Mouse (Mus musculus) kidney, postnatal 10 days (tissue): ENCODE measurements around the gene Ripor2.

Experiments
- DNase-seq: peaks from one replicate; pipeline ENCODE4 v3.0.0; 2021; ENCODE audit warnings: mixed read lengths

The Ripor2 gene

DNA sequence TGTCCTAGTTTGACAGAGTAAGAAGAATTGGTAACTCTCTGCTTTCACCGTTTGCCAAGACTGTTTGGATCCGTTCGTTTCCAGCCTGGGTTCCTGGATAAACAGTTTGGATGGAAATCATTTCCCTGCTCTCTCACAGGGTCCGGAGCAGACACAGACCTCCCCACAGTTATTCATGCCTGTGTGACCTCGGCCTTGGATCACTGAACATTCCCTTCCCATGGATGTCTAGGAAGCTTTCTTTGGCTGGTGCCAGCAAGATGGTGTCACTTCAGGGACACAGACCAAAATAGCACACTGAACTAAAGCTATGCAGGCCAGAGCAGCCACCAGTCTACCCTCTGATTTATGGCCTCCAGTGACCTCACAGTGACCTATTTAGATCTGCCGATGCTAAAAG, 38.5 kb downstream of the Ripor2 start:
- DNase-seq, result peak; percentile 75

DNA sequence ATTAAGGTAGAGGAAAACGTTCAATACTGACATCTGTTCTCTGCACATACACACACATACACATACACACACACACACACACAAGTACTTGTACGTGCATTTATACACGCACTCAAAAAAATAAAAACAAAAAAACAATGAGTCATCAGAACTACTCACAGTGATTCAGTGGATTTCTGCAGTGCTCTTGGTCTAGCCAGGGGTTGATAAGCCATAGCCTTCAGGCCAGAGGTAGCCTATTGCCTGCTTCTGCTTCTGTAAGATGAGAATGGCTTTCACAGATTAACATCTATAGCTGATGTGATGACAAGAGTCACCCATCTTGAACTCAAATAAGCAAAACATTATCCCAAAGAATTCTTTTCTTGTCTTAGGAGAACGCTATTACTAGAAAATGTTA, 41.6 kb downstream of the Ripor2 start:
- DNase-seq, result no peak

DNA sequence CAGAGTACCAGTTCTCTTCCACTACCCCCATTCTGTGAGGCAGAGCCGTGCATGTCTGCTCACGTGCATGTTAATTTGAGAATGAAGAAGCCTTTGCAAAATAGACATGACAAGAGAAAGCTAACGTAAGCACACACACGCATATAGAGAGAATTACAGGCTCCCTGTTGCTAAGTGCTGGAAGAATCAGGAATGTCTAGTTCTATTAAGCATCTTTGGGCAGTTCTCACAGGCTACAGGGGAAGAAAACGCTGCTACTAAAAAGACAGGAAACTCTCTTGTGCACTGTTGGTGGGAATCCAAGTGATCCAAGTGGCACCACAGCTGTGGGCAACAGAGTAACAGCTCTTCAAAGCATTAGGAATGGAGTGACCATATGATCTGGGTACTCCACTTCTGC, 43.1 kb downstream of the Ripor2 start:
- DNase-seq, result no peak

DNA sequence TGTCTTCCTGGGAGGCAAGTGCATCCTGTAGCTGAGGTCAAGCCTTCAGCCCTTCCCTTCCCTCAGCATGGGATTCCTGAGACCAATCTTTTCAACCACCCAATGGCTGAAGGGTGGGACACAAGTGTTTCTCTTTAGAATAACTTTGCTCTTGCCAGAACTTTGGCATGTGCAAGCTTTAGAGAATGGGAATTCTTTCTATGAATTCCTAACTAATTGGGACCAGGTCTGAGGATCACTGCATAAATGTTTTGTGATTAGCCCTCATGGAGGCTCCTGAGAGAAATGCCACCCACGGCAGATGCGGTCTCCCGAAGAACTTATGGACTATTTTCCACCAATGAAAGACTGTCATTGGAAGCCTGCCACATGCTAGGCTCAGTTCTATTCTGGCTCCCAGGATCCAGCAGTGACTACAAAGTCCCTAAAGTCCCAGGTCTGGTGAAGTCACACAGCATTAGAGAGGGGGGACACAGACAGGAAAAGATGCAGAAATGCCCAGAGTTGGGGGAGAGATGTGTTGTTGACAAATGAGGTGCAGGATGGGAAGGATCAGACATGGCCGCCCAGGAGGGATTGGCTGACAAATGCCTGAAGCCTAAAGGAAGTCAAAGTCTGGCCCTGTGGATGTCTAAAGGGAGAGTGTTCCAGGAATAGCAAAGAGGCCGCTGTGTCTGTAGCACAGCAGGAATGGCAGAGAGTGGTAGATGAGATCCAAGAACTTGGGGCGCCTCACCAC, 44.9 kb downstream of the Ripor2 start:
- DNase-seq, result no peak

DNA sequence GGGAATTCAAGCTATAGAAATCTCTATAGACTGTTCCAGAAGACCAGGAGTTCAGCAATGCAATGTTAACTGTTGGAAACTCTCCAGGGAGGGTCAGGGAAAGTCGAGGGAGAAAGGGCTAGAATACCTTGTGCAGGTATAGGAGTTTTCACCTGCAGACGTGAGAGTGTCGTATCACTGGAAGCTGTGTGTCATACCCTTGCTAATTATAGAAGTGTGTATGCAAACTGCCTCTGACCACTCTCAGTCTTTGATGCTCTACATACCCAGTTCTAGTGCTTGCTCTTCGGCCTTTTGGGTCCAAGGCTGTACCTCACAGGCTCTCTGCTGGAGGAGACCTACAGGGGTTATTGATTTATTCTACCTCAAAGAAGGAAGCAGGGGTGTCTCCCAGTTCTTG, 46.2 kb downstream of the Ripor2 start:
- no peak for DNase-seq

DNA sequence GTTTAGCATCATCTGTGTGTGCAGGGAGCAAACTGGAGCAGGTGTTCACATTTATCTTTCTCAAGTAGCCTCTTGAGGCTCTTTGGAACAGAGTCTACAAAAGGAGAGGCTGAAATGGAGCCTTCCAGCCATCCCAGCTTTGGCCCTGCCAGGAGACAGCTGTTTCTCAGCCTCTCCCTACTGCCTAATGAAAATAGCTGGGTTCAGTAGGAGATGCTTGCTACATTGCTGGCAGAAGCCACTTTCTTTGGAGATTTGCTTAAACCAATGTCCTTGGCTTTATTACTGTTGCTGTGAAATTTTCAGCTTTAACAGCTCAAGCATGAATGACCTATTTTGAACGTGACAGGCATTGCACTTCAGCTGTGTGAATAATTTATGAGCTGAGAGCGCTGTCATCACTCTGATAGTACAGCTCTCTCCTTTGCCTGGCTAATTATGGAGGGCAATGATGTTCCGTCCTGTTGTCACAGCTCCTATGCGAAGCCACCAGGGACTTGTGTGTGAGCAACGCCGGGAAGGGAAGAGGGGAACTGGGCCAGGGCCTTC, 47.2 kb downstream of the Ripor2 start:
- DNase-seq, result no peak

DNA sequence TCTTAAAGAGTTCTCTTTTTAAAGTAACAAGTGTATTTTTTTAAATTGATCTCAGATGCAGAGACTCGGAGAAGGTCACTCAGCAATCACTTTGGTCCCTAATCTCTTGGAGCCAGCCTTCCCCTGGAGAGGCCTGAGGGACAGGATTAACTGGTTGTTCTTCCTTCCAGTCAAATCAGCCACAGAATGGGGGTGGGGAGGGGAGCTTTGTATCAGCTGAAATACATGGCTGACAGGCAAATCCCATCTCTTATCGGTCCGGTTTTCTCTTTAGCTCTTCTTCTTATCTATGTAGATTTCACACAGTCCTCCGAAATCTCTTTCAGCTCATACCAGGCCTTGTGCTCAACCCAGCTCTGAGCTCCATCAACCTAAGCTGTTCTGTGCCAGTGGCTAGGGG, 48.4 kb downstream of the Ripor2 start:
- DNase-seq, result no peak

DNA sequence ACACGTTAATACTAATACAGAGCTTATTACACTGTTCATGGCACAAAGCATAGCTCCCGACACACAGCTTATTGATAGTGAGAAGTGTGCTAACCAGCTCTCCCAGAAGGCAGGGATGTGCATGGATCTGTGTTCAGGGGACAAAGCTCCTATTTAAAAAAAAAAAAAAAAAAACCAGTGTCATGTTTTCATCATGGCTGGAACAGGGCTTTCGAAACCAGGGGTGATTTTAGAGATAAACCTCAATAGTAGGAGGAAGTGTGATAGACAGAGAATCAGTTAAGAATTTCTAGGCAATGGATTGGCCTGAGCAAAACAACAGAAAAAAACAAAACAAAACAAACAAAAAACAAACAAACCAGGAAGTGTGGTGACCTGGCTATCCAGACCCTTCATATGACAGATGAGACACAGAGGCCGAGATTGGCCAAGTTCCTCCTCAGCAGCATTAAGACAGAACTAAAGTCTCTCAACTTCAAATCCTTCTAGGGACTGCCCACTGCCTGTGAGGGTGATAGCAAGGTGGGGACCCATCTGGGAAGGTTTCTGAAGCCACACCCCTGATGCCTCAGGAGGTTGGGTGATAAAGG, 51.1 kb downstream of the Ripor2 start:
- no peak for DNase-seq

DNA sequence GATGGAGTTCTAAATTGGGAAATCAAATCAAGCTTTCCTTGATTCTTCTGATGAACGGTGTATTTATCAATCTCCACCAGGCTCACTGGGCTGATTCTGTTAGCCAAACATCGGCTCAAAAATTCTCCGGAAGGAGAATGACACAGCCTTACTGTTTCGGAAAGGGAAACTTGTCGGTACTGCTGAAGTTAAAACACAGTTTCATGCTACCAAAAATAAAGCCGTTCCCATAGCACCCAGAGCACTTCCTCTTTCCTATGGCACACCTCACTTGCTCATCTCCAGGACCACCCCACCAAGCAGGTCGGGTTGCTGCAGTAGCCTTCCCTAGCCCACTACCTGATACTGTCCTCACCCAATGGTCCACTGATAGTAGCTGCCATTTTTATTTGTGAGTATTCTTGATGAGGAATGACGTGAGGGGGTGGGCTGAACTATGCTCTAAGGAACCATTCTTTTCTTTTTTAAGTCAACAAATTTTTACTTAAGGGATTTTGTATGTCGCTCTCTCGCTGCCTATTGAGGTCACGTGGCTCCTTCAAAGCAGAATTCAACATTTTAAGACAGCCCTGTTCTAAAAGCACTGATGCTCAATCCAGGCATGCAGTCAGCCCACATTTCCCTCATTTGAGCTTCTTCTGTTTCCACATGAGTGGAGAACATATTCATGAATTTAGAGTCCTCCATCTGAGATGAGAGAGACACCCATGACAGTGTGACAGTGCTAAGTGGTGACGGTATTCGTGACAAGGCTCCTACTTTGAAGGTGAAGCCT, 52.5 kb downstream of the Ripor2 start:
- DNase-seq, result no peak

DNA sequence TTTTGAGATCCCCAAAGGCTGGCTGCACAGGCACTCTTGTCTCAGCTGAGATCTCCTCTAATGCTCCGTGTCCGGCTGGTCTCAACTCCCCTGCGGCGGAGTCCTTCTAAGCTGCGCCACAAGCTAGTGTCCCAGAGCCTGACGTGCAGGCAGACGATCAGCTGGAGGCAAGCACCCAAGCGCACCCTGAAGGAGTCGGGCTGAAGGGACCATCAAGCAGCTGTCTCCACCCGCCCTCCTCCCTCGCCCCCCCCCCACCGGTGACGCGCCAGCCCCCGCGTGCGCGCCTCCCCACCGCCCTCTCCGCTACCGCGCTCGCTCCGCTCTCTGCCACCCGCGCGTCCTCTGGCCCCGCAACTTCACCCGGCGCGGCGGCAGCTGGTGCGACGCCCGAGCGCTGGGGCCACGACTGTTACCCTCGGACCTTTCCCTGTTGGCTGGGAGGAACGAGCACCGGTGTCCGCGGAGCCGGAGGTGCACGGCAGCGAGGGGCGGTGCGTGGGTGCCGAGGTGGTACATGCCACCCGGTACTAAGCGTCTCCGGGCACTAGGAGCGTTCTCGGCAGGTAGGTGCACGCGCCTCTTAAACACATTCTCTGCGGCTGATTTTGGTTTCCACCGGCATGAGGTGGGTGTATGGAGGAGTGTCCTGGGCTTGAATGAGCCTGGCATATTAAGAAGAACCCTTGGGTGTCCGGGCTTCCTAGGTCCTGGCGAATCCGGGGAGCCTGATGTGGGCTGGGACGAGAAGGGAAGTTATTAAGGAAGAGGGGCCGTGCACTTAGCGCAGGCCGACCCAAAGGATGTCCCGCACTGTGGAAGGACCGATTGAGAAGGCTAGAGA, 56.6 kb downstream of the Ripor2 start:
- peak; percentile 61 for DNase-seq

DNA sequence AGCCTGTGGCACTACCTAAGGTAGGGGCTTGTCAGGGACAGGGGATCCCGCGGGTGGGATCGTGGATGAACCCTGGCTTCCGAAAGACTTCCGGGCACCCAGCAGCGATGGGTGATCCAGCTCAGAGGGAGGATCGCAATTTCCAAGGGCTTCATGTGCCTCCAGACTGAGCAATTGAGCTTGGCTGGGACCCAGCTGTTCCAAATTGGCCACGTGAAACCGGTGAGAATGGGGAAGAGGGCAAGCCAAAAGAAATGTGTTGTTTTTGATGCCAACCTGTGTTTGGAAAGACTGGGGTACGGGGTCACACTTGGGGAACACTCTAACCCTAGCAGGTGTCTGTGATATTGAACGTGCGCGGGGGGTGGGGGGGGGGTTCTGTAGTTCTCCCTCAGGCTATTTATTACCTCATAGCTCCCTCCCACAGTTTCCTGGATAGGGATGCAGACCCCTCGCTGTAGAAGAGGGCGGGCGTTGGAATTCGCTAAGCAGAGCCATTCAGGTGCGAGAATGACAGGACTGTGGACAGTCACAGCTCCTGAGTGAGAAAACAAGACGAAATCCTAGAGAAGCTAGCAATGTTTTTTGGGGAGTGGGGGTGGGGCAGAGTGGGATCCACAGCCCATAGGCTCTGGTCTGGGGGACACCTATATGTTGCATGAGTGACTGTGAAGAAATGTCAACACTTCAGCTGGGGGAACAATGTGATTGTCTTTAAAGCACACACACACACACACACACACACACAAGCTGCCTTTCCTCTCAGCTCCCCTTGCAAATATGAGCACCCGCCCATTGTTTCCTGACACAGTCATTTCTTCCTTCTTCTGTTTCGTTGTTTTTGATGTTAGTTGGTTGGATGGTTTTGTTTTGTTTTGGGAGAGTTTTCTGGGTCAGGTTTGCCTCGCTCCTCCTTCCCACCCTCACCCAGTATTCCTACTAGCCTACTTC, 57.5 kb downstream of the Ripor2 start:
- no peak for DNase-seq

DNA sequence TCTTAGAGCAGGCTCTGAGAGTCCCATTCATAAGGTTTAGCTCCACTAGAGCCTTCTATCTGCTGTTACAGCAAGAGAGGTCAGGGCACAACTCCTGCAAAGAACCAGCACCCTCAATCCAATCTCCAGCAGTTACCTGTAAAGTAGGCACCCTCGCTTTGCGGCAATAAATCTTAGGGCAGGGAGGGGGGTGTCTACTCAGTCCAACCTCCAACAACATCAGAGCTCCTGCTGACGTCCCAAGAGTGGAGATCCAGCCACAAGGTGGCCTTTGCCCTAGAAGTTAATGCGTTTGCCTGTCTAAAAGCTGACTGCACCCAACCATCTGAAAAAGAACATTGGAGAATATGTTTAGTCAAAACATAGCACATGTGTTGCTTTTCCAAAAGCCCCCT, 58.2 kb downstream of the Ripor2 start:
- DNase-seq, result no peak

DNA sequence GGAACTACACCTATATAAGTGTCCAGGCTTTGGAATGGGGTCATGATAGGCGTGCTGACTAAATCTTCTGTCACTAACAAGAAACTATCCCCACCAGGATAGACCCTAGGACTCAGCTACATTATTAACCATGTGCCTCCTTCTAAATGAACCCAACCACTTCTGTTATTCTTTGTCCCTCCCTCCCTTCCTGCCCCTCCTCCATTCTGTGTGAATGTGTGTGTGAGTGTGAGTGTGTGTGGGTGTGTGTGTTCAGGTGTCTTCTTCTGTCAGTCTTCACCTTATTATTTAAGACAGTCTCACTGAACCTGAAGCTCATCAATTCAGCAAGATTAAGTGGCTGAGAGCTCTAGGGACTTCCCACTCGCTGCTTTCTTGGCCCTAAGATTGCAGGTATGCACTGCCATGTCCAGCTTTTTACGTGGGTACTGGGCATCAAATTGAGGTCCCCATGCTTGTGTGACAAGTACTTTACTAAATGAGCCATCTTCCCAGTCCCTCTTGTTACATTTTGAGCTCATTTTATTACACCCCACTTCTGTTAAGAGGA, 58.9 kb downstream of the Ripor2 start:
- no peak for DNase-seq

DNA sequence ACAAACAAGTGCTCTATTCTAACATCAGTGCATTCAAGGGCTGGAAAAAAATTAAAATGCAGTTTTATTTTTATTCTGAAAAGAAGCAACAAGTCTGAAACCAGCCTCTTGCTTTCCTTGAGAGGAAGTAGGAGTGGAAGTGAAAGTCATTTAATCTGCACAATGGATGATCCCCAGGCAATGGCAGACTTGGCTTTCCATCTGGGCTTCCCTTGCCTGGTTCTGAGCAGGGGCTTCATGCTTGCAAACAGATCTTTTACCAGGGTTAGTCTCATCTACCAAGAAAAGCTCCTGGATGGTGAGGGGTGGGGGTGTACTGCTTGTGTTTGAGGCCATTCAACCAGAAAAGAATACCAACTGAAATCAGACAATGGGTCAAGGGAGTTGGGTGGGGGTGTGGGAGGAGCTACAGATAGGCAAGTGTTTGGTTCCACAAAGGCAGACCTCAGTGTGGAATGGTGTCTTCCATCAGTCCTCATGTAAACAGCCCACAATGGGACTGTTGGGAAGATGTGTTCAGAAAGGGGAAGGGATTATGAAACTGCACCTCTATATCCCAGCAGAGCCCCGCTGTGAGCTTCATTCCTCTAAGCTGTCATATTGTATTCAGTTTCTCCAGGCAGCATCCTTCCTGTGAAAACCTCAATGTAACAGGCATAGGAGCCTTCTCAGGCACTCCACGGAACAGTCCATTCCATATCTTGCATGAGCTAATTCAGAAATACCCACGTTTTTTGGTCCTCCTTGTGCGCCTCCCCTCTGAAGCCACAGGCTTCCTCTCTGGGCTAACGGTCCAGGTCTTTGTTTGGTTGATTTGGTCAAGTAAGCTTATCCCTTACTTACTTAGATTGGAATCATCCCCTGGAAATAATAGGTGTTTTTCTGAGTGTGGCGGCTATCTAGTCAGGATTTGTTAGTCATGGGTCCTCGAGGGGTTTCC, 59.8 kb downstream of the Ripor2 start:
- no peak for DNase-seq

DNA sequence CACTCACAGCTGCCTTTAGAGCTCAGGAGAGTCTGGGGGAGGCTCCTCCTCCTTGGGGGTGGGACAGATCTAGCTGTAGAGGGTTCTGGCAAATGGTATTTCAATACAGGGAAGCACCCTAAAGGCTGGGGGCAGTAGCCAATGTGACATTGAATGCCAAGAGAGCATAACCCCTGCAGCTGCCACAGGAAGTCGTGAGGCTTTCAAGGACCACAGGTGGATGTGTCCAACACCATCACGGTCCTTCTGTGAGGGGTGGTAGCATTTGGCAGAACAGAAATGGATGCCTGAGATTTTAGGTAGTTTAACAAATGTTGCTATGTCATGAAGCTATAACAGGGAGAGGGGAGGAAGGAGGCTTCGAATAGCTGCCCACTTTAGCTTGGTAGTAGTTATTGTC, 63.2 kb downstream of the Ripor2 start:
- no peak for DNase-seq

DNA sequence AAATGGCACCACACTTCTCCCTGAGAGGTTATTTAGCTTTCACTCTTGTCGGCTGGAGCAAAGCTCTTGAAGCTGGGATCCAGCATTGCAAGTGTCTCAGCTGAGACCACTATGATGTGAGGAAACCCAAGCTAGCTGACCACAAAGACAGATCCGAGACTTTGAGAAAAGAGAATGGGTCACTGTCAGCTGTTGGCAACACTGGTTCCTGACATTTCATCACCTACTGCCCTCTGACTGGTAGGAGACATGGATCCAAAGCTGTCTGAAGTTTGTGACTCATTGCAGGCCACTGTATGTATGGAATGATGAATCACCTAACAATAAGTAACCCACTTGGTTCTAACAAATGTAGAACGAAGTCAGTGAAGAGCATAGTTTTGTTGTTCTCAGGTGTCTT, 64.3 kb downstream of the Ripor2 start:
- DNase-seq, result no peak

DNA sequence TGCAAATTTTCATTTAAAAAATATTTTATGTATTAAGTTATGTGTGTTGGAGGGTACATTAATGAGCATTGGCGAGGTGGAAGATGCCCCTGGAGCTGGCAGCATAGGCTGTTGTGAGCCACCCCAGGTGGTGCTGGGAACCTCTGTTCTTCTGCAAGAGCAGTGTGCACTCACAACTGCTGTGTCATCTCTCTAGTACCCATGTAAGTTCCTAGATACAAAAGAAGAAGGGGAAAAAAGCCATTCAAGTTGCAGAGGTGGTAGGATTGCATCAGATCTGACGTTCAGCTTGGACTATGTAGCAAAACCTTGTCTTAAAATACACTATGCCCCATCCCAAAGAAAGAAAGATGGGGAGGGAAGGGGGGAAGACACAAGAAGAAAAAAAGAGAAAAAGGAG, 65.5 kb downstream of the Ripor2 start:
- DNase-seq, result no peak

DNA sequence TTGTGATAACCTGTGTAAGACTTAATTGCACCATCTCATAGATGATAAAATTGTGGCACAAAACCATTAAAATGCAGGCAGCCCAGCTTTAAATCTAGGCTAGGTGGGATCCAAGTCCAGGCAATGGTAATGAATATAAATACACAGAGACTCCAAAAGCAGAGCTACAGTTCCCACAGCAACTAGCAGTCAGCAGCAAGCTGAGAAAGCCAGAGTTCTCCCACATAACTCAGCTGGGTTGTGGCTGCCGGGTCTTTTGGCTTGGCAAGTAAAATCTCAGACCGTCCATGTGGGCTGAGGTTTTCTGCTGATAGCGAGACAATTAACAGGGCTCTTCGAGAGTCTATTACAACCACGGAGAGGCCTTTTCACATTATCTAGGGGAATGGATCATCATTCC, 66.0 kb downstream of the Ripor2 start:
- no peak for DNase-seq

DNA sequence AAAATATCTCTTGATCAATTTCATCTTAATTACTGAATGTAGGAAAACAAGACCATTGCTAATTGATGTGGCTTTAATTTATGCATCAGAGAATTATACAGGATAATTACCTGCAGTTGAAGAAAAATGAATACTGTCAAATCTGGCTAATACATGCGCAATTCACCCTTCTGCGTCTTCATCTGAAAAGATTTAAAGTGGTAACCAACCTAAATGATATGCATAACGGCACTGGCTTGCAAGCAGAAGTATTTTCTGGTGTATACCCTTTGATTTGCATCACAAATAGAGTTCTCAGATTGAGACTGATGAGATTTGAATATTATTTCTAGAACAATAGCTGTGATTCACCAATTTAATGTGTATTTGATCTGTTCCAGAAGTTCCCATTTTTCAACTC, 66.7 kb downstream of the Ripor2 start:
- no peak for DNase-seq

DNA sequence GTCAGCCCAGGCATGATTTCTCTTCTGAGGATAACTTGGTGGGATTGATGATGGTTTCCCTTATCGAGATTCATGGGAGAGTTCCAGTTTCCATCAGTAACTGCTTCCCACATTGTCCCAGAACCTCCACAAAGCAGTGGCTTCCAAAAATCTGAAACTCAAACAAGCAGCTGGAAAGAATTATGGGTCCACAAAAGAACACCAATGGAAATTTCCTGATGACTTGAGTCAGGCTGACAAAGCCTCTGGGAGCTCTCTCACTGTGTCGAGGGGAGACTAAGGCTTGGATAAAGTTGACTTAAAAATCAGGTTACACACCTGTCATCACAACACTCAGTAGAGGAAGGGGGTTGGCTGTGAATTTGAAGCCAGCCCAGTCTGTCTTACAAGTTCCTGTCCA, 67.1 kb downstream of the Ripor2 start:
- DNase-seq, result no peak
